Mouse (Mus musculus) kidney, adult 18-20 months (tissue): Measurements from ENCODE around the gene Zyg11b.
A peak's percentile ranks its signal among the peaks of the same experiment; 100 is the strongest.

Experiments used
- DNase-seq: peaks from one replicate; pipeline ENCODE4 v3.0.0; 2021

Zyg11b gene

DNA sequence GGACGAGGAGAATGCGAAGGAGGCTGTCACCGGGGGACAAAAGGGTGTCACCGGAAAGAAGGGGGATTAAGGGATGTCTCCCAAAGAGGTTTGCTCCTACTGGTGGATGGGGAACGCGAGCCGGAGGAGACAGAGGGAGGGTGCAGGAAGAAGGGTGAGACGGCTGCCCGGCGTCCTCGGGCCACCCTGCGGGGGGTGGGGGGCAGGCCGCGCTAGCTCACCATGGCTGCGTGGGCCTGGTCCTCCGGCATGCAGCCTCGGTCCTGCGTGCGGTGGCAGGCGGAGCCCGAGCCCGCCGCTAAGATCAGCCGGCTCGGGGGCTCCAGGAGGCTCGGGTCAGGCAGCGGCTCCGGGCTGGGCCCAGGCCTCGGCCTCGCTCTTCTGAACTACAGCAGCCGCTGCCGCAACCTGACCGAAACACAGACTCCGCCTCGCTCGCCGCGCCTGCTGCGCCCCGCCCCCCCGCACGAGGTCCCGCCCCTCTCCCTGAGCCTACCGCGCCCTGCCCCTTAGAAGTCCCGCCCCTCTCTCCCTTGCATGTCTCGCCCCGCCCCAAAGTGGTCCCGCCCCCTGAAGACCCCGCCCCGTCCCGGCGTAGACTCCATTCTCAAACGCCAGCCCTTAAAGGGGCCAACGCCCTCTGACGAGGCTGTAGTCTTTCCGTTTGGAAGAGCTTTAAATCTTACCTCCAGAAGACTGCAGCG, at the start of gene Zyg11b:
Gene Zyg11b, minus strand, starts transcription at position 427 of the 704 bp plus-strand sequence.
- peak; percentile 90 for DNase-seq

DNA sequence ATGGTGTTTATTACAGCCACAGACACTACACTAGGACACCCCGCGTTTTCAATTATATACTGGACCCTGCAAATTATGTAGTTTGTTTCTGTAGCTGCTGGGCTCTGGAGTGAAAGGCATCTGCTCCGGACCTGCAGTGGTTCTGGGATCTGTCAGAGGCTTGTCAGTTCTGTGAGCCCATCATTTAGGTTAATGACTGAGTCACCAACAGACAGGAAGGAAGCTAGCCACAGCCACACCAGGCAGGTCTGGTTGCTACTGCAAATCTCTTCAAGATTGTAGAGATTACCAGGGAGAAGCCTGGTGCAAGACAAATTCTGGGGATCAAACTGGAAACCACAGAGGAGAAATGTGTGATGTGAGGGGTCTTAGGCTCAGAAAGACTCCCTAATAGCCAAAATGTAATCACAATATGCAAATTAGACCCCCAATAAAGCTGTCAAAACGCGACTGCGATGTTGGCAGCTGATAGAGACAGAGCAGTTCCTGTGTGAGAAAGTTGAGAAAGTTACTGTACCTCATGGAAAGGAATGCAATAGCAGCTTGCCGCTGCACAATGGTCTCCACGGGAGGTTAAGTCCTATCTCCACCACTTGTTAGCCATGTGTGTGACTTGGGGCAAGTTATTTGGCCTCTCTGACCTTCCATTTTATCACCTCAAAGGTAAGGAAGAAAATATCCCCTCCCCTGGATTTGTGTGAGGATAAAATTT, 49.1 kb upstream of the Zyg11b start:
- no peak for DNase-seq

DNA sequence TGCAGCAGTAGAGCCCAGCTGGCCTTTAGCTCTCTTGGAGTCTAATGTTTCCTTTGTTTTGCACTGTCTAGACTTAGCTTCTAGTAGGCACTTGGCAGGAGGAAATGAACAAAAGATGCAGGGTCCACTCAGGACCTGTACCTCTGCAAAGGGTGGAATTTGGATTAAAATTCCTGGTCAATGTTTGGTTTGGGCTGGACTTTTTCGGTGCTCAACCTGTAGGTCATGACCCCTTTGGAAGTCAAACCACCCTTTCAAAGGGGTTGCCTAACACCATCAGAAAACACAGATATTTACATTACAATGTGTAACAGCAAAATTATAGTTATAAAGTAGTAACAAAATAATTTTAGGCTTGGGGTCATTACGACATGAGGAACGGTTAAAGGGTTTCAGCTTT, 48.2 kb upstream of the Zyg11b start:
- DNase-seq: no peak

DNA sequence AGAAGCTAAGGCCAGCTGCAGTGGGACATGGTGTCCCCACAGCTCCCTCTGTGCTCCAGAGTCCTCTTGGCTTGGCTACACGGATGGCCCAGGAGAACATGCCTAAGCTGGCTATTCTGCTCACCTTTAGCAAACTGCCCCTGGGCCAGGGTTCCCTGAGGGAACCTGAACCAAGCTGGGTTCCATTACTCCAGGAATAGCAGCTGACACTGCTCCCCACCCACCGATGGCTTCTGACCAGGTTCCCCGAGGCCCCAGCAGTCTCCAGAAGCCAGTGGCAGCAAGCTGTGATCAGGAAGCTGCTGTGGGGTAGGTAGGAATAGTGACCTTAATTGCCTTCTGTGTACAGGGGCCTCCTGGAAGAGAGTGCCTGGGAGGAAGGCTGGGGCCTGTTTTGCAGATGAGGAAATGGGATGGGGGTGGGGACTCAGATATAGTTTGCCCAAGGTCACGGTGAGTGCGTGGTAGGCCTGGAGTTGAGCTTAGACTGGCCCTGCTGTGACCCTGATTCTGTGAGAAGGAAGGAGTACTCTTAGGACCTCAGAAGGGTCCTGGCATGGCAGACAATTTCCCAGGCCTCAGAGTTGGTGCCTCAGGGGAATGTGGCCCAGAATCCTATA, 47.5 kb upstream of the Zyg11b start:
- no peak for DNase-seq

DNA sequence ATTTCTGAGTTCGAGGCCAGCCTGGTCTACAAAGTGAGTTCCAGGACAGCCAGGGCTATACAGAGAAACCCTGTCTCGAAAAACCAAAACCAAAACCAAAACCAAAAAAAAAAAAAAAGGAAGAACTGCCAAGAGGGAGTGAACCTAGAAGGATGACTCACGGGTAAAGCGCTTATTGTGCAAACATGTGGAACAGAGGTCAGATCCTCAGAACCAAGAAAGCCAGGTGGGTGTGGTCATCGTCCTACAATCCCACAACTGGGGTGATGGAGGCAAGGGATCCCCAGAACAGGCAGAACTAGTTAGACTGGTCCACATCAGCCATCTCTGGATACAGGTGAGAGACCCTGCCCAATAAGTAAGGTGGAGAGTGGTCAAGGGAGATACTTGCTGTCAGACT, 46.2 kb upstream of the Zyg11b start:
- DNase-seq: no peak

DNA sequence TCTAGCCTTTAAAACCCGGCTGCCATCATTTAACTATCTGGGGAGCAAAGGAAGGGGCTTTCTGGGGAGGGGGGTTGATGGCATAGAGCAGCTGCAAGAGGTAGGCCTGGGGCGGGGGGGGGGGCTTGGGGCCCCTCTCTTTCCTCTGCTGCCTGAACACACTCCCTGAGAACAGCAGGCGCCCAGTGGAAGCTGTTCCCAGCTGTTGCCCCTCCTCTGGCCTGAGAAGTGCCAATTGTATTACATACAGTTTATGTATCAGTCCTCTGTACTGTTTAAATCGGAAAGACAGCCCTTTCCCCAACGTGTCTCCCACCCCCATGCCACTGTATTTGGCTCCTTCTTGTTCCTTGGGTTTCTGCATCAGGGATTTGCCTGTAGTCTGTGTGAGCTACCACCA, 44.9 kb upstream of the Zyg11b start:
- DNase-seq: no peak

GRCm38 (mm10) chr4:108344631-108345083, 43.8 kb upstream of the Zyg11b start:
- no peak for DNase-seq

- DNase-seq: peak; percentile 51
These were observed 38.4 kb upstream of the Zyg11b start for GRCm38 (mm10) chr4:108339277-108339690.

DNA sequence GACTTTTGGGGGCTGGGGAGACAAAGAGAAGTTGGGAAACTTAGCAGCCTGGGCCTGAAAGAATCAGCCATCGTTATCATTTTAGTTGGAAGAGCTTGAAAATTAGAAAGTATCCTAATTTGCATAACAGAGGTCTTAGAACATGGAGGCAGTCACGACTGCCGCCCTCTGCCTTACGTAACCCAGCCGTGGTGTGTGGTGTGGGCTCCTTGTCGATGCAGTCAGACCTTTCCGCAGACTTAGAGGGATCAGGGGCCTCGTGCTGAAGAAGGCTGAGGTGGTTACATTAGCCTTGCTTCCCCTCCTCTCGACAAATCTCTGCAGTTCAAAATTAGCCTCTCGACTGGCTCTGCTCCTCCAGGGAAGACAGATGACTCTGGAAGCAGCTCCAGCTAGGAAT, 37.9 kb upstream of the Zyg11b start:
- DNase-seq: no peak

GRCm38 (mm10) chr4:108338321-108338733, 37.4 kb upstream of the Zyg11b start:
- no peak for DNase-seq

- DNase-seq: no peak
These were observed 36.9 kb upstream of the Zyg11b start for GRCm38 (mm10) chr4:108337817-108338216.

DNA sequence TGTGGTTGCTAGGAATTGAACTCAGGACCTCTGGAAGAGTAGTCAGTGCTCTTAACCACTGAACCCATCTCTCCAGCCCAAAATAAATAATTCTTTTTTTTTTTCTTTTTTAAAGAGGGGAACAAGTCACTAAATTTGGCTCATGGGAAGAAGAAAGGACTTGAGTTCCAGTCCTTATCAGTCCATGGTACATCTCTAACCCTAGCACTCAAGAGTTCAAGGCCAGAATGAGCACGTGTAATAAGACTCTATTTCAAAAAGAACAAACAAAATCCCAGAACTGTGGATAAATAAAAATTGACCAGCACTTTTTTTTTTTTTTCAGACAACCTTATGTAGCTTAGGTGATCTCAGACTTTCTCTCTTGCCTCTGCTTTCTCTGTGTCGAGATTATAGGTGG, 35.9 kb upstream of the Zyg11b start:
- DNase-seq: no peak

- DNase-seq: no peak
These were observed 34.5 kb upstream of the Zyg11b start for GRCm38 (mm10) chr4:108335413-108335812.

- no peak for DNase-seq
These were observed 31.1 kb upstream of the Zyg11b start for GRCm38 (mm10) chr4:108332041-108332440.

GRCm38 (mm10) chr4:108329840-108330239, 28.9 kb upstream of the Zyg11b start:
- no peak for DNase-seq

DNA sequence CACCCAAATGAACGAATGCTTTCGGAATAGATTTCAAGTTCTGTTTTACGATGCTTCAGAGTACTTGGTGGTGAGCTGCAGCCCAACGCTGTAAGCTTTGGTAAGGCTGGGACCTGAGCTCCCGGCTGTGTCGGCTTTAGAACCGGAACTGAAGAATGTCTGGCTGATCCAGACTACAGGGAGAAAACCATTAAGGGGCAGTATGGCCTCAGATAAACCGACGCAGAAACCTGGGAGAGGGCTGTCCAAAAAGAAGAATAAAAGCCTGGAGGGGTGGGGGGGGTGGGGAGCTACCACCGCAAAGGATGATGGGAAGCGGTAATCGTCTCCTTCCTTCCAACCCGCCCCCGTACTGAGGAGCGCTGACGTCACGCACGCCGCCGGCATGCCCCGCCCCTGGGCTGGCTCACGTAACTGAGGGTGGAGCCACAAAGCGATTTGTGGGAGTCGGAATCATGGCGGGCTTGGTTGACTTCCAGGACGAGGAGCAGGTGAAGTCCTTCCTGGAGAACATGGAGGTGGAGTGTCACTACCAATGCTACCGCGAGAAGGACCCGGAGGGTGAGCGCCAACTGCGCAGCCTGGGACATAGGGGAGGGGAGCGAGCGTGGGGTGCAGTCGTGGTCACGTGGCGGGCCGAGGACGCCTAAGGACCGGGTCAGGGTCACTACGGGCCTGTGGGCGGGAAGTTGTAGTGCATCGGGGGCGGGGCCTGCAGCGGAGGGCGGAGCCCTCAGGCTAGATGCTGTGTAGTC, 27.0 kb upstream of the Zyg11b start, which contains the start of gene Coa7:
Gene Coa7, plus strand, starts transcription at position 411 of the 755 bp plus-strand sequence.
- peak; percentile 97 for DNase-seq

DNA sequence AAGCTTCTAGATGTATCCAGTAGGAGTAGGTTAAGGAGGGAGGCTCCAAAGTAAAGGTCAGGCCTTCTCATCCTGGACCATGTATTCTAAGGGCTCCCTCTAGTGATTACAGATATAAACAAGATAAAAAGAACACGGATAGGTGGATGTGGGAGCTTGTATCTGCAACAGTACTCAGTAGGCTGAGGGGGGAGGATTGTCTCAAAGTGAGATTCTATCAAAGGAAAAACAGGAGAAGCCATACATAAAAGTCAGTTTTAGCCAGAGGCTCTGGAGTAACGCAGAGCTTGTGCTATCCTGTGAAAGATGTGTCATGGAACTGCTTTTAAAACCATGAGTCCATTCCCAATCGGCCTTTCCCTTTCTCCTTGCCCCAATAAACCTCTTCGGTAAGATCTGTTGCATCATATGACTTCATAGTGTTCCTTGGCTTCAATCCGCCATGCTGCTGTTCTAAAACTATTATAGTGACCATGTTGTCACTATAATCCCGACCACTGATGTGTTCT, 26.2 kb upstream of the Zyg11b start:
- DNase-seq: peak; percentile 41

GRCm38 (mm10) chr4:108323588-108323987, 22.7 kb upstream of the Zyg11b start:
- DNase-seq: no peak

- peak; percentile 20 for DNase-seq
These were observed 19.9 kb upstream of the Zyg11b start for GRCm38 (mm10) chr4:108320627-108321380.

- DNase-seq: no peak
These were observed 18.9 kb upstream of the Zyg11b start for GRCm38 (mm10) chr4:108319747-108320146.

GRCm38 (mm10) chr4:108318649-108319615, 18.0 kb upstream of the Zyg11b start:
- no peak for DNase-seq
